Mouse (Mus musculus): ENCODE results near the gene Mfap5.
"Not testable (repeated sequence)": the region's sequence is repeated elsewhere in the genome, so short reads cannot be mapped to it uniquely, and the experiment has no call there.

The Mfap5 gene

DNA sequence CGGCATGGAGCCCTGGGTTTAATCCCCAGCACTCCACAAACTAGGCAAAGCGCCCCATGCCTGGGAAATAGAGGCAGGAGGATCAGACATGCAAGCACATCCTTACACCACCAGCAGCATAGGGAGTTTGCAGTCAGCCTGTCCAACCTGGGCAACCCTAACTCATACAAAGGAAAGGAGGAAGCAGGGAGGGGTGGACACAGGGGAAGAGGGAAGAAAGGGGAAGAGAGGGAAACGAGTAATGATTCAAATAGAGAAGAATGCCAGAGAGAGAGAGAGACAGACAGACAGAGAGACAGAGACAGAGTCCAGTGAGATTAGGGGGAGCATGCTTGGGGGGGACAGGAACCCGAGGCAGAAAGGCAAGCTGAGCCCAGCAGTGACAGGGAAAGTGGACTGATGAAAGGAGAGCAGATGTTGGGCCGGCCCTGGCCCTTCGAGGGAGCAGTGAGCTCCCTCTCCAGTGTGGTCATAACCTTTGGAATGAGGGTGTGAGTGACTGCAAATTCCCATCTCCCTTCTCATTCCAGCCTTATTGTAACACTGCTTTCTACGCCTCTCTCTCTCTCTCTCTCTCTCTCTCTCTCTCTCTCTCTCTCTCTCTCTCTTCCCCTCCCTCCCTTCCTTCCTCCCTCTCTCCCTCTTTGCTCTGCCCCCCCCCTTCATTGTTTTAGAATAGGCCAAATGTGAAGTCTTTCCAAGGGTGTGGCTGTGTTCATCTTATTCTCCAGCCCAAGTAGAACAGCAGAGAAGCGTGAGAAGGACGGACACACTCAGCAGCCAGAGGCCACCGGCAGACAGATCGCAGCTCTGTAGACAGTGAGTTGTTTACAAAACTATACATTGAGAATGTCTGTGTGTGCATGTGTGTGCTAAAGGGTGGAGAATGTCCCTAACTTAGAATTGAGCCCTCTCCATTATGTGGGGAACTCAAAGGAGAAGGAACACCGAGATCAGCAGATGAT, 7.6 kb downstream of the Mfap5 start:
- DNase-seq (ENCODE audit: low spot score in 2 of 2): no peak

DNA sequence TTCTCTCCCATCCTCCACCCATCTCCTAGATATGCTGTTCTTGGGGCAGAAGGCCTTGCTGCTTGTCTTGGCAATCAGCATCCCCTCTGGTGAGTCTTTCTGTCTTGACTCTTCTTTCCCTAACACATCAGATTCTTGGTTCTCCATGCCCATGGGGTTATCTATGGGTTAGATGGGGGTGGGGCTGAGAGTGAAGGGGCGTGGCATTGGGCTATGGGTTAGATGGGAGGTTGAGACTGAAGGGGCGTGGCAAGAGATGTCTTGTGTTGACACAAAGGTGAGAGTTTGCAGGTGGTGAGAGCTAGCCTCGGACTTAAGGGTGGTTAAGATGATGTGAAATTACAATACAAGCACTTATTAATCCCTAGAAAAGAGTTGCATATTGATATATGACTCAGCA, 8.7 kb downstream of the Mfap5 start:
- DNase-seq (ENCODE audit: low spot score in 2 of 2): no peak

DNA sequence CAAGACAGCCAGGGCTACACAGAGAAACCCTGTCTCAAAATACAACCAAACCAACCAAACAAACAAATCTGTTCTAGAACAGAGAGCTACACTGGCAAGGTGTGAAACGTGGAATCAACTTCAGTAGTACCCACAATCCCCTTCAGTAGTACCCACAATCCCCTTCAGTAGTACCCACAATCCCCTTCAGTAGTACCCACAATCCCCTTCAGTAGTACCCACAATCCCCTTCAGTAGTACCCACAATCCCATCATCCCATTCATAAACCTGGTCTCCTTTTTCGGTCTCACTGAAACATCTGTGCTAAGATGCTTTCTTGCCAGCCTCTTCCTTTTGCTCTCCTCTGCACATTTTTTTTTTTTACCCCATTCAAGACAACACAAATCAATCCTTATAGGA, 10.1 kb downstream of the Mfap5 start:
- not testable (repeated sequence) for DNase-seq (ENCODE audit: low spot score in 2 of 2)

DNA sequence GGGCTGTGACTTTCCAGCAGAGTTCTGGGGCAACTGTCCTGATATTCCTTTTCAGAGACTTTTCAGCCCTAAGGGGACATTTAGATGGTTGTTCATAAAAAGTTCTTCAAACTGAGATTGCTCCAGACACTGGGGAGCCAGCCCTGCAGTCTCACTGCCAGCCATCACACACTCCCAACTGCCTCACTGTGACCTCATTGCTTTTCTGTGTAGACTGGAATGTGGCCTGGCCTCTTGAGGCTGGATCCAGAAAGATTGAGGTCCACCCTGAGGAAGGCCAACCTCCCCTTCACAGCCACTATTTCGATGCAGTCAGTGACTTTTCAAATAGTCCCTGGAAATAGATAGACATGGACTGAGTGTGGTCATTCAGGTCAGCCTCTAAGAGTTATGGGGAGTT, 12.0 kb downstream of the Mfap5 start:
- no peak for DNase-seq (ENCODE audit: low spot score in 2 of 2)

DNA sequence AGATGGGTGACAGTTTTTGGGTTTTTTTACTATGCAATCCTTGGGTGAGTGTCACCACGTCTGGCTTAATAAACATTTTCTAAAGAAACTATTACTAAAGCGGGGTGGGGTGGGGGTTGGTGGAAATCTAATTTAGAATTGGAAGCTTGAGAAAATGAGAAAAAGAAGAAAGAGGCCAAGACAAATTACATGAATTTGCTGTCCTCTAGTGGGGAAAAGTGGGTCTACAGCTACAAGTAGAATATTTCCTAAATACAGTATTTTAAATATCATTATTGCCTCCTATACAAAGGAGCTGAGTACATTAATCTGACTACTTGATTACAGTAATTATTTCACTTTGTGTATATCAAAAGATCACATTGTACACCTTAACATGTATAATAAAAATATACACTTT, 13.7 kb downstream of the Mfap5 start:
- DNase-seq (ENCODE audit: low spot score in 2 of 2): no peak

DNA sequence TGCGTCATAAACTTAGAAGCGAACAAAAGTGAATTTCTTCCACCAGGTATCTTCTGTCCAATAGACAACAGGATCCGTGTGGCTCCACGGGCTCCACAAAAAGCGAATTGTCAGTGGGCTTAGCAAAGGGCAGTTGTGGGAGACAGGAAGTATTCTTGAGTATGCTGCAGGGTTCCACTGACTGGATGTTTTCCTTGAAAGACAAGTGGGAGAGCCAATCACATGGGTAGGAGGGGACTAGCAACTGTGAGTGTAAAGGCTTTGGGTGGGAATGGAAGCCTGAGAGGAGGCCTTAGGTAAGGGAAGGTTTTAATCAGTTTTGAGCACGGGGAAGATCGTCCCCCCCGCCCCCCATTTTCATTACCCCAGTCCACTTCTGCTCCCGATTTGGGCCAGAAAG, 16.9 kb downstream of the Mfap5 start:
- peak in 1 of 2 experiments; percentile 4 for DNase-seq (ENCODE audit: low spot score in 2 of 2)

DNA sequence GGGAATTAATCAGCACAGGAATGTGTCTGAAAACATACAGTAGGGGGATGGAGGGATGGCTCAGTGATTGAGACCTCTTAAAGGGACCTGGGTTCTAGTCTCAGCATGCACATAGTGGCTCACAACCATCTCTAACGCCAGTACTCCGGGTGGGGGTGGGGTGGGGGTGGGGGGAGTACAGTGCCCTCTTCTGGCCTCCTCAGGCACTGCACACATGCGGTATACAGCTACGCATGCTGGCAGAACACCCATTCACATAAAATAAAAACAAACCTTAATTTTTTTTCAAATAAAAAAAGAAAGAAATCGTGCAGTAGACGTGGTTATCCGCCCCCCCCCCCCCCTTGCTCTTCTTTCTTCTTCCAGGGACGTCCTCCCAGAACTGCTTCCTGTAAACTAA, 17.6 kb downstream of the Mfap5 start:
- DNase-seq (ENCODE audit: low spot score in 2 of 2): no peak

DNA sequence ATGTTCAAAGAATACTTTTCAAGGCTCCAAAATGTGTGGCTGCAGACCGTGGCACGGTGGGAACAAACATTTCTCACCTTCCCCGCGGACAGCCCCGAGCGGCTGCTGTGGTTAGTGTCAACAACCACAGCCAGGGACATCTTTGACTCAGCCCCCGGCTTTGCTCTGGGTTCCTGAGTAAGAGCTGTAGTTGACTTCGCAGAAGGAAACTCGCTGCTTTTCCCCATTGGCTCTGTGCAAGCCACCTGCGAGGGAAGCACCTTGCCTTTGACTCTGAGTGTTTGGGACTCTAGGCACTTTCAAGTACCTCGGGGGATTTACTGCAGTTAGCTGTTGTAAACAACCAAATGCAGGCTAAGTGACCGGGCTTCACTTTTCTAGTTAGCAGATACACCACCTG, 22.0 kb downstream of the Mfap5 start:
- DNase-seq (ENCODE audit: low spot score in 2 of 2): peak in 1 of 2 experiments; percentile 5

DNA sequence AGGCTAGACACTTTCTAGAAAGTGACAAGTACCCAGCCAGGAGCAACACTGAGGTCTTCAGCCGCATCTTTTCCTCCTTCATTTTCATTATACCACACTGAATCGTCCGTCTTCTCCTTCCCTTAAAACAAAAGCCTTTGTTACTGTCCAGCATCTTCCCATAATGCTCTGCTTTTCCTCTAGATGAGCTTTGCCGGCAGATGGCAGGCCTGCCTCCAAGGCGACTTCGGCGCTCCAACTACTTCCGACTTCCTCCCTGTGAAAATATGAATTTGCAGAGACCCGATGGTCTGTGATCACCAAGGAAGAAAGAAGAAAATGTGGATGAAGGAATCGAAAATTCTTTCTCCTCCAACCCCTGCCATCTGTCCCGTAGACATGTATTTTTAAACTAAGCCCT, 22.5 kb downstream of the Mfap5 start:
- DNase-seq (ENCODE audit: low spot score in 2 of 2): no peak

DNA sequence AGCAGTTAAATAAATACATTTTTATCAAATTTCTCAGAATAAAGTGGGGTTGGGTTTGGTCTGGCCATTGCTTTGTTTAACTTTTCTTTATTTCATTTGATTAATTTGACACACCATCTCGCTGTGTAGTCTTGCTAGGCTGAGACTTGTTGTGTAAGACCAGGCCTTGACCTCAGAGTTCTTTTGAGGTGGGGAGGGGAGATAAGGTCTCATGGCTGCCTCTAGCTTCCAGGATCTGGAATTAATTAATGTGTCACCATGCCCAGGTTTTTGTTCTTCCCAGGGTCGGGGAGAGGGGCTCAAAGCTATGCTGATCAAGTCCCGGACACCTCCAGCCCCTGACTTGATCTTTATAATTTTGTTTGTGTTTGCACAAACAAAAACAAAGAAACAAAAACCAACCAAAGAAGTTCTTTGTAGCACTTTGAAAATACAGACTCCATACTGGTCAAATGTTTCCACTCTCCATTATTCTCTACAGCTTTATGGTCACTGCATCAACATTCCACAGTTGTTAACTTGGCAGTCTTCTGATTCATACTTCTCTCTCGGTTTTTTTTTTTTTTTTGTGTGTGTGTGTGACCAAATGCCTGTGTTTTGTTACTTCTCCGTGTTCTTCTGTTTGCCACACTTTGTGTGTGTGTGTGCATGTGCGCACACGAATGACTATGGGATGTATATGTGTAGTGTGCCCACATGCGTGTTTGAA, 26.0 kb downstream of the Mfap5 start:
- DNase-seq (ENCODE audit: low spot score in 2 of 2): no peak

DNA sequence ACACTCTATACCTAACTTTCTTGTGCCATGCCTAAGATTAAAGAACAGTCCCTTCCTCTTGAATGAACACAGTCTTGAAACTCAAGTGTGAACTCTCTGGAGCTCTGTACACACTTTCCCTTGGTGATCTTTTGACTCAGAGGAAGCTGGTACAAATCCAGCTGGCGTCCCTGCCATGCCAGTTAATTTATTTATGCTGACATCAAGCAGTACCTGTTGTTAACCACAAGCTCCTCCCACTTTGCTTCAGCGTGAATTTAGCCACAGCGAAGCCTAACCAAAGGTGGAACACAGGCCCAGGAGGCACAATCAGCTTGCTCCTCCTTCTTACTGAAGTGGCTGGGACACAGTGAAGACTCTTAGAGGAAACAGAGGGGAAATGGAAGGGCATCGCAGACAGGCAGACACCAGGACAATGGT, 27.2 kb downstream of the Mfap5 start:
- peak in 1 of 2 experiments; percentile 11 for DNase-seq (ENCODE audit: low spot score in 2 of 2)

DNA sequence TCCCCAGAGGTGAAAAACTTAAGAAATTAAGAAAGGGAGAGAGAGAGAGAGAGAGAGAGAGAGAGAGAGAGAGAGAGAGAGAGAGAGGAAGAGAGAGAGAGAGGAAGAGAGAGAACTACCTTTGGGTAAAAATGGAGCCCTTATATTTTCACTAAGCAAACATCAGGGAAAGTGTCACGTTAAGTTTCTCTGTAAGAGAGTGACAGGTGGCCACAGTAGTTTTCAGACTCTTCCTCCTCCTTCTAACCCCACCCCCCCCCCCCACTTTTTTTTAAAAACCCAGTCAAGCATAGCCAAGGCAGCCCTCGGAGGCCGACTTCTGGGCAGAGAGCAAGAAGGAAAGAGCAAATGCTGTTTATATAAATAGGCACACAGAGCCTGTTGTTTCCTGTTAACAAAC, 28.4 kb downstream of the Mfap5 start:
- no peak for DNase-seq (ENCODE audit: low spot score in 2 of 2)

DNA sequence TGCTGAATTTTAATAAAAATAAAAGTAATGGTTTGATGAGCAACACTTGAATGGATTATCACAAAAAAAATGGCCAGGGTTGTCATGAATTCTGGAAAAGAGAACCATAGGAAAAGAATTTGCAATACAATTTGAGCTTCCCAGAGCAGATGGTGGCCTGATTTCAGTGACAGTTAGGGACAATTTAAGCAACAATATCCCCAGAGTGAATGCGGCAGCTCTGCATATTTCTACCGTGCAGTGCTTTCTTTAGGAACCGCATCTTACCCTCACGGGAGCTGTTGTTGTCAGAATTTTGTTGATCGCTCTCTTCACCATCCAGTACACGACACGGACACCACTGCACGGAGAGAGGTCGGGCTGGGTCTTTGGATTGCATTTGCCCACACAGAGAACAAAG, 33.9 kb downstream of the Mfap5 start:
- no peak for DNase-seq (ENCODE audit: low spot score in 2 of 2)

DNA sequence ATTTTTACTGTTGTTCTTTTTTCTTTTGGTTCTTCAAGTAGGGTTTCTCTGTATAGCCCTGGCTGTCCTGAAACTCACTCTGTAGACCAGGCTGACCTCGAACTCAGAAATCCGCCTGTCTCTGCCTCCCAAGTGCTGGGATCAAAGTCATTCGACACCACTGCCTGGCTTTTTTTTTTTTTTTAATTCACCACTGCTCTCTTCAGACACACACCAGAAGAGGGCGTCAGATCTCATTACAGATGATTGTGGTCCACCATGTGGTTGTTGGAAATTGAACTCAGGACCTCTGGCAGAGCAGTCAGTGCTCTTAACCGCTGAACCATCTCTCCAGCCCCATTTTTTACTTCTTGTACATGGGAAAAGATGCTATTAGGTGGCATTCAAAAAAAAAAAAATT, 36.8 kb downstream of the Mfap5 start:
- DNase-seq (ENCODE audit: low spot score in 2 of 2): not testable (repeated sequence)

DNA sequence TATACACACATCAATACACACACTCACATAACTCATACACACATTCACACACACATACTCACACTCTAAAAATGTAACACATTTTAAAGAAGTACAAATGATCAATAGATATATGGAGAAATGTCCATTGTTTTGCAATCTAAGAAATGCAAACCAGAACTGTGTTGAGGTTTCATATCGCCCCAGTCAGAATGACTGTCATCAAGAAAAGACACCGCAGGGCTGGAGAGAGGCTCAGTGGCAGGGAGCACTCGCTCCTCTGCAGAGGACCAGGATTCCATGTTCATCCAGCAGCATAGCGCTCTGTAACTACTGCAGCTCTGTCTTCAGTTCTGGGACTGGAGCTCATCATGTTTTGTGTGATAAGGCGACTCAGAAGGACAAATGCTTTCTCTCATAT, 37.9 kb downstream of the Mfap5 start:
- no peak for DNase-seq (ENCODE audit: low spot score in 2 of 2)

DNA sequence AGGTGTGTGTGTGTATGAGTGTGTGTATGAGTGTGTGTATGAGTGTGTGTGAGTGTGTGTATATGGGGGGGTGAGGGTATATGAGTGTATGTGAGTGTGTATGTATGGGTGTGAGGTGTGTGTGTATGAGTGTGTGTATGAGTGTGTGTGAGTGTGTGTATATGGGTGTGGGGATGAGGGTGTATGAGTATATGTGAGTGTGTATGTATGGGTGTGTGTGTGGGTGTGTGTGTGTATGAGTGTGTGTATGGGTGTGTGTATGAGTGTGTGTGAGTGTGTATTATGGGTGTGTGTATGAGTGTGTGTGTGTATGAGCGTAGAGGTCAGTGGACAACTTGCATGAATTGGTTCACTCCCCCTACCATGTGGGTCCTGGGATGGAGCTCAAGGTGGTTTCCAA, 39.0 kb downstream of the Mfap5 start:
- no peak for DNase-seq (ENCODE audit: low spot score in 2 of 2)

DNA sequence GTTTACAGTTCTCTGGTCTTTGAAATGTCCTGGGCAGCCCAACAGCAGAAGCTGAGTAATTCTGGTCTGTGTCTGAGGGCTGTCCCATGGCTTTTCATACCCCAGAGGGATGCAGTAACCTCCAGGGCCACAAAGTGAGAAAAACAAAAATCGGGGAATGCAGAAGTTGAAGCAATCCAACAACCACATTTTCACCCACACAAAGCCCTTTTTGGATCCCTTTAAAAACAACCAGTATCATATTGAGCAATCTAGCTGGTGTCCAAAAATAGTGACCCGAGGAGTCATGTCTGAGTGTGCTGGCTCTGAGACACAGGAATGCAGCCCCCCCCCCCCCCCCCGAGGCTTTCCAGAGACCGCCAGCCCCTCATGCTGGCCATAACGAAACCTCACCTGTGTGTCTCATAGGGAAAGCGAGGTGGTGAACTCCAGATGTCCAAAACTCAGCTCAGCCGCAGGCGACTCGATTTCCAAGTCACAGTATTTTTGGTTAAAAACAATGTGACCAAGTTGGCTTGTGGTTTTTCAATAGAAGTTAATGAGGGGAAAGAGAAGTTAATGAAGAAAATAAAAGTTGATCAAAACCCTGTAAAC, 39.7 kb downstream of the Mfap5 start:
- no peak for DNase-seq (ENCODE audit: low spot score in 2 of 2)

DNA sequence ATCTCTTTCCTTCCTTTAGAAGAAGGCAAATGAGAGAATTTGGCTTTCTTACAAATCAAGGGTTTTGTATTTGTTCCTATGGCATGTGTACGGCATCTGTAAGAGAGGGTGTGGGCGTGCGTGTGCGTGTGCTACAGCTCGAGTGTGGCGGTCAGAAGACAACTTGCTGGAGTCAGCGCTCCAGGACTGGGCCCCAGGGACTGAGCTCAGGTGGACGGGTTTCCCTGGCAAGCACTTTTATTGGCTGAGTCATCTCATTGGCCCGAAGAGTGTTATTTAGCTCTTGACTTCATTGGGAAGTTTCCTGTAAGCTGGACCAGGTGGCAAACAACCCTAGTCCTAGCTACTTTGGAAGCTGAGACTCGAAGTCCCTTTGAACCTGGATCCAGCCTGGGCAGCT, 40.3 kb downstream of the Mfap5 start:
- DNase-seq (ENCODE audit: low spot score in 2 of 2): no peak

DNA sequence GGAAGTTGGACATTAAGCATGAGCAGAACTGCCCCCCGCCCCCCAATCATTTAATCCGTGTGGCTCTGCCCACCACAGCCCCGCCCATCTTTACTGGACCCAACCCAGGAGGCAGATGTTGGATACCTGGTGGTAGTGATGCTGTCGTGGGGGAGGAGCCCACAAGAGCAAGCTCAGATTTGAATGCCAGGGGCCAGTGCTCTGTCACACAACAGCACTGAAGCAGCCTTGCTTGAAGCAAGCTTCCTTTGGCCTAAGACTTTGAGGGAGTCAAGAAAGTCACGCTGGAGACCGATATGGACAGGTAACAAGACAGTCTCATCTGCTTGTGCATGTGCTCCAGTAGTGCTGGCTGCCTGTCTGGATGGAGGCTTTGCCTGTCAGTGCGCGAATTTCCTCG, 48.0 kb downstream of the Mfap5 start, which contains the start of gene Aicda:
Aicda (plus strand) TSS at position 196 of the 400 bp plus-strand sequence.
- DNase-seq (ENCODE audit: low spot score in 2 of 2): no peak

DNA sequence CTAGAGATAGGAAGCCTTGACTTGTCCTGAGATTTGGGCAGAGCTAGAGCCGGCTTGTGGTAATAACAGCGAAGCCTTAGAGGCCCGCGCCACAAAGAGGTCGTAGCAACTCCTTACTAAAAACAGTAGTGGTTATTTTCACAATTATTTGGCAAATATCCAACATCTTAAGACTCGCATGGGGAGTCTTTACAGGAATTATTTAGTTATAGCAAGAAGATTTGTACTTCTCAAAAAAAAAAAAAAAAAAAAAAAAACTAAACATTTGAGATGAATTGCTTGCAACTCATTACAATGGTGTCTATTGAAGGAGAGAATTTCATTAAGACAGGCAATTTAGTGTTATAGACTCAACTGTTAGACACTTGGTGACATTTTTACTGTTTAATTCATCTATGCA, 48.5 kb downstream of the Mfap5 start:
- no peak for DNase-seq (ENCODE audit: low spot score in 2 of 2)

DNA sequence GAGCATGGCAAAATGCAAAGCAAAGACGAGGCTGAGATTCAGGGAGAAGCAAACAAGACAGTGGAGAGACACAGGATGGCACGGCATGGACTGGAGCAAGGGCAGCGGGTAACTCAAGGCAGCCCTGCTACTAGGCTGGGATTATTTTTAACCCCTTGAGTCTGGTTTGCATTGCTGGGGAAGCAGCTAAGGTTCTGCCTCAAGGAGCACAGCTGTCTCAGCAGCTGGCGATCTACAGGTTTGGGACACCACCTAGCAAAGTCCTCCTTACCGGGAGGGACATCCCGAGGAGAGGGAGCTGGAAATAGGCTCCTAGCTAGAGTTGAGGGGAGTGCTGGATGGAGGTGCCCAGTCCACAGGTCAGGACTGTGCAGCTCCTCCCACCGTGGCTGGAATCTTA, 49.6 kb downstream of the Mfap5 start:
- DNase-seq (ENCODE audit: low spot score in 2 of 2): no peak

DNA sequence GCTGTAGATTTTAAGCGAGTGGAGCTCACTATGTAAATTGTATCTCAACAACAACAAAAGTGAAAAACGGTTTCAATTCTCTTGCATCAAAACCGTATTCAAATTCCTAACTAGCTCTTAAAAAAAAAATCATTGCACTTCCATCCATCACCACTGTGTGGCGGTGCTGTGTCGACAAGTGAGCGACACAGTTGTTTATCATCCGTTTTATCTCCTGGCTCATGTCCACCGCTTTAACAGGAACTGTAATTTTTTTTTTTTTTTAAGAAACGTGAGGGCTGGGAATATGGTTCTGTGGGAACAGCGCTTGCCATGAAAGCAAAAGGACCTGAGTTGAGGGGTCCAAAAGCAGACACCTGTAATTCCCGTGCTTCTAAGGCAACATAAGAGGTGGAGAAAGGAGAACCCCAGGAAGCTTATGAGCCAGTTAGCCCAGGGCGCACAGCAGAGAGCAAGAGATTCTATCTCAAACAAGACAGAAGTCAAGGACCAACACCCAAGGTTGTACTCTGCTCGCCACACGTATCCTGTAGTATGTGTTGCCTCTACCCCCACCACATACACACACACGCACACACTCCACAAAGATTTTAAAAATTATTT, 51.4 kb downstream of the Mfap5 start:
- peak; percentile 27 to 54 for DNase-seq (ENCODE audit: low spot score in 2 of 2)
